Mouse (Mus musculus) left cerebral cortex, adult 8-10 months (tissue): Measurements from ENCODE around the gene Spi1. TPM values are rescaled to one million over a fixed set of nuclear protein-coding genes. Genes with fewer than 3 reads are reported as not detected.

Experiments
- DNase-seq, 2 experiments: peaks; one replicate each; pipeline ENCODE4 v3.0.0; 2022; ENCODE audit warnings: low spot score in 2 of 2
- total RNA-seq, 4 experiments: library from RNA; stranded (reverse); gene quantifications; 2 replicates each; pipeline ENCODE4 v1.2.4; 2022

Gene Spi1
- total RNA-seq, 4 experiments from 2014 or later, result 3.9 to 8.9 (median 6.5) TPM

DNA sequence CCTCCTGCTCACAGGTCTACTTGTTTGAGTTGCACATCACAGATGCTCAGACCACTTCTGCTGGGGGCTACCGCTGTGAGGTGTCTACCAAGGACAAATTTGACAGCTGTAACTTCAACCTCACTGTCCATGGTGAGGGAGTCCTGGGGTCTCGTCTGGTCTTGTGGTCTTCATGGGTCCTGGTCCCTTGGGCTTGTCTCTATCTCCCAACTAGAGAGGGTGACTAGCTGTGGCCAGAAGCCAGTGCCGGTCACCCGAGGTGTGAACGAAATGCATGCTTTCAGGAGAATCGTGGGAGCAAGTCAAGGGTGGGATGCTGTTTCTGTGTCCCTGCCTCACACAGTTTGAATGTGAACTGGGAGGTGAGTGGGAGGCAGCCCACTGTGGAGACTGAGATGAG is 38.8 kb downstream of the Spi1 start:
- no peak for DNase-seq

DNA sequence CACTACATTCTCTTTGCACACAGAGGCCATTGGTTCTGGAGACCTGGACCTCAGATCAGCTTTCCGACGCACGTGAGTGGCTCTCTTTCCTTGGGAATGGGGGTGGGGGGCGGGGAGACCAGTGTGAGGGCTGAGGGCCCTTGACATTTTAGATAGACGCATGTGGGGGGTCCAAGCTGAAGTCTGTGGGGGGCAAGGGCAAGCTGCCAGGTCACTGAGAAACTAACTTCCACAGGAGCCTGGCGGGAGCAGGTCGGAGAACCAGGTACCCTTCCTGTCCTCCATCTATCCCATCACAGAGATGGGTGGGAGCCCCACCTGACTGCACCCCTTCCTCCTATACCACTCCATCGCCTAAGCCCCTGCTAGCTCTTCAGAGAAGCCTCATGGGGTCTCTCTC is 39.3 kb downstream of the Spi1 start:
- no peak for DNase-seq

DNA sequence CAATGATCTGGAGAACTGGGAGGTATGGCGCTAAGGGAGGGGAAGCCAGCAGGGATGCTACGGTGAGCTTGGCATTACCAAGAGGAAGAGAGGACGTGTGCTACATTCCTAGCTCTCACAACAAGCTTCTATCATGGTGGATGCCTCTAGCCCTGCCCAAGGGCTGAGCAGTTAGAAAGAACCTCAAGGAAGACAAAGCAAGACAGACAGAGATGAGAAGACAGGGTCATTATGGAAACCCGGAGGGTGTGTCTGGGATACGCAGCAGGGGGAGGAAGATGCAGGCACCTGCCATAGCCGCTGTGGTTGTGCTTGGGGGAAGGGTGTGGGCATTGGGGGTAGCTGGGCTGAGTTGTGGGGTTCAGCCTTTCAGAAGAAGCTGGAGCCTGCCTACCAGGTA is 41.3 kb downstream of the Spi1 start:
- DNase-seq, result no peak

DNA sequence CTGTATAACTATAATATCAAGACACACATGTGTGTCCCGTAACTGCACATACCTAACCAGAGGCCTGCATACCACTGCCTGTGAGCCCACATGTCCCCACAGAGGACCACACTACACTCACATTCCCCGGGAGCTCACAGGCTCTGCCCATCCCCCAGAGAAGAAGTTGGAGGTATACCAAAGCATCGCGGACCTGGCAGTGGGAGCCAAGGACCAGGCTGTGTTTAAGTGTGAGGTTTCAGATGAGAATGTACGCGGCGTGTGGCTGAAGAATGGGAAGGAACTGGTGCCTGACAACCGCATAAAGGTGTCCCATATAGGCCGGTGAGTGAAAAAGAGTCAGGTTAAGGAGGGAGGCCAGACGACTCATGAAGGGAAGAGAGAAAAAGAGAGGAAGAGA is 42.9 kb downstream of the Spi1 start:
- no peak for DNase-seq

DNA sequence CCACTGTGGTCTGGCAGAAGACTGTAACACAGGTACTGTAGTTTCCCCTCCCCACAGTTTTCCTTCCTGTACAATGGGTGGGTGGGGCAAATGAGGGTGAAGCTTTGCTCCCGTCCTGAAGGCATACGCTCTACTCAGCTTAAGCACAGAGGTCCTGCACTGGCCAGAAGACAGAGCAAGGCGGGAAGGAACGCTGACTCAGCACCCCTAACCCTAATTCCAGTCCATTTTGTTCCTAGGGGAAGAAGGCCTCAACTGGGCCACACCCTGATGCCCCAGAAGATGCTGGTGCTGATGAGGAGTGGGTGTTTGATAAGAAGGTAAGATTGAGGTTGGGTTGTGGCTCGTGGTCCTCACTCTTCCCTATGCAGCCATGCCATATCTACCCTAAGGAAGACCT is 46.6 kb downstream of the Spi1 start:
- no peak for DNase-seq

DNA sequence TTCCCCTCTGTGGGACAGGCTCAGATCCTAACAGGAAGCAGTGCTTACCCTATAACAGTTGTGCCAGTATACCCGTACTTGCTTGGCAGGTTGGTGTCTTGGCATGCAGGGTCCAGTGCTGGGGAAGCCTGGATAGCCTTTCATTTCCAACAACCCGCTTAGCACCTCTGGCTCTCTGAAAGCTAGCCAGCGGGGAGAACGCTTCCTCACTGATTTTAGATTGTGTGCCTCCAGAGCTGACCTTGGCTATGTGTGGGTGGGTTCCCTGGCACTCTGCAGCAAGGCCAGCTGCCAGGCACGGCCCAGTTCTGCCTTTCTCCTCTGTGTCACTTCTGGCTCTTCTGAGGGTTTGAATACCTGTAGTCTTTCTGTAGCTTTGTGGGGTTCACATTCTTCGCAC is 47.9 kb downstream of the Spi1 start:
- DNase-seq, result no peak

DNA sequence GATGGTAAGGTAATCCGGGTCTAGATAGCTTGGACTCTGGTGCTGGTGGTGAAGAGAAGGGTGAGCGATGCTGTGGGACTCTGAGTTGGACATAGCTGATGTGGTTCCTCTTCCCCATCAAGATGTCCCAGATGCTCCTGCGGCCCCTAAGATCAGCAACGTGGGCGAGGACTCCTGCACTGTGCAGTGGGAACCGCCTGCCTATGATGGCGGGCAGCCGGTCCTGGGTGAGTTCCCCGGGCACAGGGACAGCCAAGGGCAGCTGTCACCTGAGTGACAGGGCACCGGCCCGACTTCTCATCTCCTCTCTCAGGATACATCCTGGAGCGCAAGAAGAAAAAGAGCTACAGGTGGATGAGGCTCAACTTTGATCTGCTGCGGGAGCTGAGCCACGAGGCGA is 49.1 kb downstream of the Spi1 start:
- DNase-seq, result no peak

DNA sequence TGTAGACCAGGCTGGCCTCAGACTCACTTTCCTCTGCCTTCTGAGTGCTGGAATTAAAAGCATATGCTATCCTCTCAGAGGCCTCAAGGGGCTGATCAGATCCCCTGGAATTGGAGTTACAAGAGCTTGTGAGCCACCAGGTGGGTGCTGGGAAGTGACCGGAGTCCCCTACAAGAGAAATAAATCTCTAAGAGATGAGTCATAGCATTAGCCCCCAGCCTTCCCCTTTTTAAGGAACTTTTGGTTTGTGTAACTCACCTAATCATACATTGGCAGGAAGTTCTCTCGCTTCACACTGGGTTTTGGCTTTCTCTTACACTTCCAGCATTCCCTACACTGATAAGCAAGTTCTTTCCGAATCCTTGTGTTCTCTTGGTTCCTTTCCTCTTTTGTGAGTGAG is 49.8 kb downstream of the Spi1 start:
- no peak for DNase-seq

DNA sequence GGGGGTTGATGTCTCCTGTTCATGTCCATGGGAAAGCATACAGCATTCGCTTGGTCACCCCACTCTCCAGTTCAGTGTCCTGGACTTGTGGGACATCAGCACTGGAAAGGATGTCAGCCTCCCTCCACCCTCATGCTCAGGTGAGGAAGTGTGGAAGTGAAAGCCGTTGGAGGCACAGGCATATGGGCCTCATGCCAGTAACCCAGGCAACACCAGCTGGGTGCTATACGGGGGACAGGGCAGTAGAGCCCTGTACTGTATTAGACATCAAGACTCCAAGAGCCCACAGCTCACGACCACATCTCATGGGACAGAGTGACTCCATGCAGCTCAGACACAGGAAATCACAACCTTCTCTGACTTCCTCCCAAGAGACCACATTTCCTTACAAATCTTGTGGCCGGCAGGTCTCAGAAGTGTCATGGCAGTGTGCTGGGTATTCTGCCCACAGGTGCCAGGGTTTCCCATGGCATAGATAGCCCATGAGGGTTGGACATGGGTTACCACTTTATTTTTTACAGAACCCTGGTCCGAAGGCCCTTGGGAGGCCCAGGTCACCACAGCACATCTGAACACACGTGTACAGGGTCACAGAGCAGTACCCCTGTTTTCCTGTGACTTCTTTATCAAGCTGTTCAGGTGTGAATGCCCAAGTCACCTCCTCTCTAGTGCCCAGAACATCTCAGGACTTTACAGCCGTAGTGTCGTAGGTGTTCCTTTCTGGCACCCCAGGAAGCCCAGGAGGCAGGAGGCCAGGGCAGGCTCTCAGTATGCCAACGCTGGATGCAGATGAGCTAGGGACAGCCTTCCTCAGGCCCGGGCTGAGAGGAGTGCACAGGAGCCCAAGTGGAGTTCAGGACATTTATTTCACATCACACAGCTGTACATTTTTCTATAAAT is 54.6 kb downstream of the Spi1 start:
- DNase-seq, result no peak

DNA sequence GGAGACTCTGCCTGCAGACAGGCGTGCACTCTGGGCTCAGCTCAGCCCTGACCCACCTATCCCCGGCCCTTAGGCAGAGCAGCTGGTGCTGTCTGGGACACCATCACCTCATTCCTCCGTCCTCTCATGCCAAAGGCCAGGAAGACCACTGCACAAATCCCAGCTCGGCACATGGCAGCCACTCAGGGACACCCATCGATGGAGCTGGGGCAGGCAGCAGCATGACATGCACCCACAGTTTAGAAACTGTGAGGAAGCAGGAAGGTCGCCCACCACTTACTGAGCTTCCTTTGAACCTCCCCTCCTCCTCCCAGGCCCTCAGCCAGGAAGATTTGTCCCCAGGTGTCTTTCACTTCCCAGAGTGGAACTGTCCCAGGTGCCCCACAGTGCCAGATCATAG is 55.3 kb downstream of the Spi1 start:
- DNase-seq, result no peak

DNA sequence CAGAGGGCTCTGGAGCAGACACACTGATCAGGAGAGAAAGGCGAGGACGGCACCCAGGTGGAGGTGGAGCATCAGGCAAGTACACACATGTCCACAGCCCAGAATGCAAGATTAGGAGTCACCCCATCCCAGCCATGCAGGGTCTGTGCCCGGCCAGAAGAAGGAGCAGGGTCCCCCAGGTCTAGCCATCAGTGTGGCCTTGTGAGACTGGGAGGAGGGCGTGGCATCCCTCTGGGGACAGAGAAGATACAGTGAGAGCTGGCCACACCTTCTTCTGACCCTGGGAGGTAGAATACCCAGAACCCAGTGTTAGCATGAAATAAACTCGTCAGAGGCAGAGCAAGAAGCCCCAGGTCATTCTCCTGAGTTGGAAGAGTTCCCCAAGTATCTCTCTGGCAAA is 57.1 kb downstream of the Spi1 start:
- no peak for DNase-seq

DNA sequence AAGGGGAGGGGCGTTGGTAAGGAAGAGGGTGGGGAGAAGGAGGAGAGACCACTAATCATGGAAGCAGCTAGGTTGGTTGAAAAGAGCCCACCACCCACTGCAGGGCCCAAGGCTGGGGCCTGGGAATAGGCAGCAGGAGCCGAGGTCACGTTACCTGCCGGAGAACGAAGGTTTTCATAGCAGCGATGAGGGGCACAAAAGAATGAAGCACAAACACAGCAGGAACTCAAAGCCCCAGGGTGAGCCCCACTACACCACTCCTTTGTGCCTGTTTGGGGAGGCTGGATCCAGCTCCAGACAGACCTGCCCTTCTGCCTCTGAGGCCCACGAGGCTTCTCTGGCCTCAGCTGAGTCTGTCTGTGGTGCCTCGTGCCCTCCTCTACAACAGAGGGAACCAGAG is 57.6 kb downstream of the Spi1 start:
- no peak for DNase-seq

DNA sequence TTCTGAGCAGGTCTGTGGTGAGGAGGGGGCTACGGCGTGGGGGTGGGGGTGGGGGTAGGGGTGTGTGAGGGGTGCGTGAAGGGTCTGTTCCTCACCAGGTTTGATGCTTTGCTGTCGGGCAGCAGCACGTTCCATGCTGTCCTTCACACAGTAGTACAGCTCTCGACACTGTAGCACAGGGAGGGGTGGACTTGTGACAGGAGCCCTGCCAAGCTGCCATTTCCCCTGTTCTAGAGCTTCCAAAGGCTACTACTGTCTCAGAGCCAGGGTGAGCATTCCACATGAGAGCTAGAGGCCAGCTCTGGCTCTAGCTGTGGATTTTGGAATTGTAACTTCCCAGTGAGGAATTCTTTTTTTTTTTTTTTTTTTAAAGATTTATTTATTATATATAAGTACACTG is 60.7 kb downstream of the Spi1 start:
- DNase-seq, result no peak

DNA sequence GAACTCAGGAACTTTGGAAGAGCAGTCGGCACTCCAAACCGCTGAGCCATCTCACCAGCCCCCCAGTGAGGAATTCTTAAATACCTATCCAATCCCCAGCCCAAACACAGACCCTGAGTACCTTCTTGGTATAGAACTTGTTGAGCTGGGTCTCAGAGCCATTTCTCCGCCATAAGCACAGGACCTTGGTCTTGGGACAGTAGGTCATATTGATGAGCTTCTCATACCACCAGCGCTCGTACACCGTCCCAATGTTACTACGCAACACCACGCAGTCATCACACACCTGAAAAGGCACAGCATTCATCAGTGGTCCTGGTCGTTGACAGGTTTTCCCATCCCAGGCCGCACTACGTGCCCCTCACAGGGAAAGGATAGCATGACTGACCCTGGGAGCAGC is 61.2 kb downstream of the Spi1 start:
- DNase-seq, result no peak

DNA sequence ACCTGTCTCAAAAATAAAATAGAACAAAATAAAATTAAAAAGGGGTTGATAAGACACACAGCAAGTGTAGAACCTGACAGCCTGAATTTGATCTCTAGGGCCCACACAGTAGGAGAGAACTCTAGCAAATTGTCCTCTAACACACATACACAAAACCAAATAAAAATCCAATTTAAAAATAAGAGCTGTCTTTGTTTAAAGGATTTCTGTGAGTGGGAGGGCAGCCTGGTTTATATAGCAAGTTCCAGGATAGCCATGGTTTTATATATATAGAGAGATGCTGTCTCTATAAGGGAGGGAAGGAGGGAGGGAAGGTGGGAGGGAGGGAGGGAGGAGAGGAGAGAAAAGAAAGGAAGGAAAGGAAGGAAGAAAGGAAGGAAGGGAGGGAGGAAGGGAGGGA is 65.9 kb downstream of the Spi1 start:
- DNase-seq, result no peak

DNA sequence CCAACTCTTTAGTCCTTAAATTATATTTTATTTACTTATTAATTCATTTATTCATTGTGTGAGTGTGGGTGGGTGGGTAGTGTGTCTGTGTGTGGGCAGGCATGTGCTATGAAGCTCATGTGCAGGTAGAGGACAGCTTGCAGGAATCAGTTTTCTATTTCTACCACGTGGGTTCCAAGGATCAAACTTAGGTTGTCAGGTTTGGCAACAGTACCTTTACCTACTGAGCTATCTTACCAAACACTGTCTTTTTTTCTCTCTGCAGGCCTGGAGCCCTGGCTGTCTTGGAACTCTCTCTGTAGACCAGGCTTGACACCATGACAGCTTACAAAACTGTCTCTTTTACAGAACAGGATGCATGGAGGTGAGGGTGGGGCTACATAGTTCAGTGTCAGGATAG is 69.1 kb downstream of the Spi1 start:
- DNase-seq, result no peak

DNA sequence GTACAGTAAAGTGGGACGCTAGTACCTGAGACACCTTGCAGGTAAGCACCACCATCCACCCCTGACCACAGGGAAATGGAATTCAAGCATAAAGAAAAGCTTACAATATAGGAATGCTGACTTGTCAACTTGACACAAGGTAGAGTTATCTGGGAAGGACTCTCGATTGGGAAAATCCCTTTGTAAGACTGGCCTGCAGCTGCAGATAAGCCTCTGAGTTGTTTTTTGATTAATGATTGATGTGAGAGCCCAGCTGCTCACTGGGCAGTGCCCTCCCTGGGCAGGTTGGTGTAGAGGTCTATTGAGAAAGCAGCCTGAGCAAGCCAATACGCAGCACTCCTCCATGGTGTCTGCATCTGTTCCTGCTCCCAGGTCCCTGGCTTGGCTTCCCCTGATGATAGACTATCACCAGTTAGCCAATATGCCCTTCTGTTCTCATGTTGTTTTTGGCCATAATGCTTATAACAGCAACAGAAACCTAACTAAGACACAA is 70.7 kb downstream of the Spi1 start:
- no peak for DNase-seq

DNA sequence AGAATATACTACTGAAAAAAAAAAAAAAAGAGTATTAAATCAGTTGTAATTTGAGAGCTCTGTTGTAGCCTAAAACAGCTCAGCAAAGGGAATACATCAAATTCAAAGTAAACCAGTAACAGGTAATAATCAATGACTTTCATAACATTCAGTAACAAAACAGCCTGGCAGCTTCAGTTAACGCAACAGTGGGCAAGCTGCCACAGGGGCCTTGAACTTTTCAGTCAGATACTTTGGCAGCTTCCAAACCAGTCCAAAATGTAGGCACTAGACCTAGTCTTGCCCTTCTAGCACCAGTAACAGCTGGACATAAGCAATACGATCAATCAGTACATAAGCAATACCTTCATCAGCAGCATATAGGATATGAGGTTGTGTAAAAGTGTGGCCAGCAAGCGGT is 71.9 kb downstream of the Spi1 start:
- DNase-seq, result no peak

DNA sequence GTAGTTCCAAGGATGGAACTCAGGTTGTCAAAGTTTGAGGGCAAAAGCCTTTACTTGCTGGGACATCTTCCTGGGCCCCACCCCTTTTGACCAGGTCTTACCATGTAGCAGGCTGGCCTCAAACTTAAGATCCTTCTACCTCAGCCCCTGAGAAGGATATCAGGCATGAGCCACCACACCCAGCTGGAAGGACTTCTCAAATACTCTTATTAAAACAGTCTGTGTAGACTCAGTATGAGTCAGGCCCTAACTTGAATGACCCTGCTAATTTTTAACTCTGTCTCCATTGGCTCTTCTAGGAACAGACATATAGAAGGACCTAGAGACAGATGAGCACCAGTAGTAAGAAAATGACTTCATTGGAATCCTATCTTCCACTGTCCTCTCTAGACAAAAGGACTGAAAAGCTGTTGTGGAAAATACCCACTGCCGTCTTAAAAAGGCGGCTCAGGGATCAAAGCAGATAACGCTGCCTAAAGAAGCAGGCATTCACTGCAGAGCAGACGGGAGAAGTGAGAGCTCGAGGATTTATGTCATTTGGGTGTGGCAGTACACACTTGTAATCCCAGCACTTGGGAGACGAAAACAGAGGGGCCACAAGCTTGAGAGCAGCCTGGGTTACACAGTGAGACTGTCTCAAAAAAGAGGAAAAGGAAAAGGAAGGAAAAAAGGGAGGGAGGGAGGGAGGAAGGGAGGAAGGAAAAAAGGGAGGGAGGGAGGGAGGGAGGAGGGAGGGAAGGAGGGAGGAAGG is 75.0 kb downstream of the Spi1 start:
- no peak for DNase-seq

DNA sequence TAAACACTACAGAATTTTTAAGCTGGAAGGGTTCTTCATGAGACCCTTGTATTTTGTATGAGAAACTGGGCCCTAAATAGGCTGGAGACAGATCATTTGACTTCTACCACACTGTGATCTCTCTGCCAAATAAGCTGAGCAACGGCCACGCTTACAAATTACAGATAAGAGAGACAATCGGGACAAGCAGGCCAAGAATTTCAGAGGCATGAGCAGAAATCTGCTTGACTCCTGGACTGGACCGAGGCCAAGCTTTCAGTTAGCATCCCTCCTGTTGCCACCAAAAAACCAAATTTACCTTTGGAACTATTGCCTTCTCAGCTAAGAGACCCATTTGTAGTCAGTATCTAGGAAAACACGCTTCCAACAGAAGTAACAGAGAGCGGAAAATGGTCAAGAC is 78.4 kb downstream of the Spi1 start:
- no peak for DNase-seq

DNA sequence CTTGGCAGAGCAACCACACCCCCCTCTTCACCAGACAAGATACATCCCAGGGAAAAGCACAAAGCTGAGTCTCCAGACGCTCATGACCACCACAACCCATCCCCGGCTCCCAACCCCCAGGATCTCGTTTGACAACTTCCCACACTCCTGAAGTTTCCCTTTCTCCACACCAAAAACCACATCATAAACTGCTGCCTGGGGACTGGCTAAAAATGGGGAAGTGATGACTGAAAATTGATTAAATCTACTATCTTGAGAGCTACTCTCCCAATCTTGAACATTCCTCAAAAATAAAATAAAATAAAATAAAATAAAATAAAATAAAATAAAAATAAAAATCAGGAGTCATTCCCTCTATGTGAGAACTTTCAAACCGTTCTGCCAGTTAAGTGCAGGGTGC is 80.8 kb downstream of the Spi1 start:
- DNase-seq, result no peak

DNA sequence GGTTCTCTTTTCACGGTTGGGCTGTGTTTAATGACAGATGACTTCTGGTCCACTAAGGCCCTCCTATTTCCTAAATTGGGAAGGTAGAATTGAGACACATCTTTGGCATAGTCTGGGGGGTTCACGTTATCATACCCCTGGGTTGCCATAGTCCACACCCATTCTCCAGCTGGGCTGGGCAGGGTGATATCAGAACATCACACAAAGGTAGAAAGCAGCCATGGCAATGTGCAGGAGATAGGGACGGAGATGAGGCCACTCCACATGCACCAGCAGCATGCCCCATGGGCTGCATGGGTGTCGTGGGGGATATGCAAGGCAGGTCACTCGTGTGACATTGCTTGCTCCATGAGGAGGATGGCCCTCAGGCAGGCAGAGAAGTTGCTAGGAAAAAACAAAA is 81.3 kb downstream of the Spi1 start:
- DNase-seq, result no peak

DNA sequence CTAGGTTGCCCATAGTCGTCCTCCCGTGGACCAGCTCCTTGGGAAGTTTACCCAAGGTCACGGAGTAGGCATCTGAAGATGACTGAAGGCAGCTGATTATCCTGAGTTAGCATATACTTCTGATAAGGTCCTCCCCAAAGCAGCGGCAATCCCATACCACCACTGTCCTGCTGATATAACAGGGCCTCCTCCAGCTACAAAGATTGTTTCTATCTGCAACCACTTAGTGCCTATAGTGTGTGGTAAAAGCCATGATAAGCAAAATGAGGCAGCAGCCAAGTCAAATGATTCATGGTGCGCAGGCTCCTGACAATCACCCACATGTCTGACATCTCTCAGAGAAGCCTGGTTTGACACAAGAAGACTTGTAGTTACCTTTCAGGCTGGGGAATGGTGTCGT is 82.8 kb downstream of the Spi1 start:
- no peak for DNase-seq
